Mouse (Mus musculus) heart, adult 2 months (tissue): ENCODE data around the gene Ppa2. TPM values are rescaled to one million over a fixed set of nuclear protein-coding genes. Genes with fewer than 3 reads are reported as not detected.

Experiments
- DNase-seq, 2 experiments: peaks; one replicate each; pipeline ENCODE4 v3.0.0; 2021
- H3K27ac ChIP-seq: fragments of 200-600 bp; 2 replicates; pipeline ENCODE4 v1.8.1; 2022
- H3K27me3 ChIP-seq: fragments of 200-500 bp; 2 replicates; pipeline ENCODE4 v1.6.1; 2012; ENCODE audit warnings: mild to moderate bottlenecking, low read length, inconsistent platforms, mixed read lengths; ENCODE audit not compliant: control insufficient read depth, insufficient read depth
- H3K36me3 ChIP-seq: fragments of 200-500 bp; 2 replicates; pipeline ENCODE4 v1.6.1; 2012; ENCODE audit warnings: low read length, inconsistent platforms; ENCODE audit not compliant: control insufficient read depth, insufficient read depth
- H3K4me1 ChIP-seq: fragments of 200-500 bp; 2 replicates; pipeline ENCODE4 v1.6.1; 2011; ENCODE audit warnings: low read length; ENCODE audit not compliant: control insufficient read depth, insufficient read depth
- H3K4me3 ChIP-seq: fragments of 200-600 bp; 2 replicates; pipeline ENCODE4 v1.8.1; 2022
- H3K79me2 ChIP-seq: fragments of 200-500 bp; replicated peaks from 2 replicates; pipeline ENCODE4 v1.6.1; 2012; ENCODE audit warnings: mild to moderate bottlenecking, inconsistent platforms, low read length, moderate library complexity, mixed read lengths; ENCODE audit not compliant: control insufficient read depth, insufficient read depth
- H3K9ac ChIP-seq: fragments of 200-500 bp; 2 replicates; pipeline ENCODE4 v1.6.1; 2012; ENCODE audit warnings: low read depth, mild to moderate bottlenecking, control low read depth, inconsistent platforms, low read length, mixed read lengths
- CTCF ChIP-seq: fragments of 200-600 bp; IDR thresholded peaks from 2 replicates; pipeline ENCODE4 v1.8.1; 2022; ENCODE audit warnings: antibody characterized with exemption, mild to moderate bottlenecking, moderate library complexity
- EP300 ChIP-seq: fragments of 200-500 bp; IDR thresholded peaks from 2 replicates; pipeline ENCODE4 v1.6.1; 2011; ENCODE audit warnings: low read depth, low read length, control low read depth; ENCODE audit not compliant: insufficient read depth
- POLR2A ChIP-seq: fragments of 200-500 bp; IDR thresholded peaks from 2 replicates; pipeline ENCODE4 v1.6.1; 2011; ENCODE audit warnings: mild to moderate bottlenecking, low read depth, low read length, control low read depth; ENCODE audit not compliant: insufficient read depth
- WGBS: fragments of 180-500 bp; shearing (Covaris S2); methylation state at CpG from one replicate; pipeline ENCODE4 v1.1.7; 2018; 5-methylcytosine and 5-hydroxymethylcytosine counted together
- intact Hi-C: fragments of 180-260 bp; cut with DNase I; formaldehyde crosslinking; loops from one replicate; pipeline ENCODE4 v1.15.1; 2025
- polyA plus RNA-seq: library from polyadenylated mRNA; depleted of rRNA; stranded (reverse); fragments of >200 nt; gene quantifications from 2 replicates; pipeline ENCODE4 v1.2.3, GENCODE M21; 2012
- total RNA-seq, 2 experiments: library from RNA; stranded (reverse); gene quantifications; 2 replicates each; pipeline ENCODE4 v1.2.3; 2021

The Ppa2 gene
- total and polyA plus RNA-seq, 3 experiments = 78.5 to 144 (median 126) TPM

DNA sequence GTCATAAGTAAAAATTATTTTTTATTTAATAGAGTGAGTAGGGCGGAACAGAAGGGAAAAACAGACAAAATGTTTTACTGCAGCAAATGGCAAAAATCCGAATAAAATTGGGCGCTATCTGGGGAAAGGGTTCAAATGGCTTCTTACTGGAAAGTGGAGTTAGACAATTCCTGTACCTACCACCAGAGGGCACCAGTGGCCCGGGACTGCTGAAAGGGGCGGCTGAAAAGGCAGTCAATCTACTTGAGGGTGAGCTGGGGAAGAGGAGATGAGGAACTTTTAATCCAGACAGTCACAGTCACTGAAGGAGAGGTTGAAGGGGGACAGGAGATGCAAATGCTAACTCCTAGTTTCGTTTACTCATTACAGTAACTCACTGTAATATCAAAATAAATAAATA is 4.6 kb downstream of the Ppa2 start:
- Histone ChIP-seq H3K79me2 (peaks cover 2% of the 10 kb centered on the region; the same call in 1 of the 2 replicates), H3K4me1 (0 out of 2 replicates have a peak, but pooled peaks cover 1% of the 10 kb centered on the region), H3K27ac (no peak overlapping the region), H3K4me3 (no peak overlapping the region), H3K9ac (no peak overlapping the region), H3K36me3 (no peaks in the 10 kb centered on the region), H3K27me3 (no peaks in the 10 kb centered on the region)
- intact Hi-C loops = loop anchor here (5.0 to 10.0 kb wide), 3 partner anchors 228 to 1900 kb away; partner anchors contain the start of gene Cenpe
- peak; percentile 61 to 74 for DNase-seq
- TF ChIP-seq POLR2A (no peak), EP300 (0 out of 2 replicates have a peak, but pooled peaks have one; percentile 42), CTCF (peak; percentile 97)
- 30% methylated on average over 6 of the region's 6 CpGs for WGBS

DNA sequence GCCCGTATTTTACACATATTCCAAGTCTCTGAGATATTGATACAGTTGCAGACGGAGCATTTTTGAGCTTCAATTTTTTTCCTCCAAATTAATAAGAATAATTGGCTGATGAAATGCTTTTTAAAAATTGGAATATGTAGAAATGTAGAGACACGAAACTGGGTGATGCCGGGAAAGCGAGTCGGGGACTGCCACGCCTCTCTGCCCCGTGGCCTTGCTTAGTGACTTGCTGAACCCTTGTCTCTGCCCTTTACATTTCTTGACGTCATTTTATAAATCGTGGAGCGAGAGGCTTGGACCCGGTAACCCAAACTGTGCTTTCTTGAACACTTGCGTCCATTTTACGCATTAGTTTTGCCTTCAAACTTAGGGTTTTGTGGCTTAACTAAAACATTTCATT is 5.1 kb downstream of the Ppa2 start:
- Histone ChIP-seq H3K36me3 (no peaks in the 10 kb centered on the region), H3K27me3 (no peaks in the 10 kb centered on the region), H3K9ac (no peak overlapping the region), H3K4me1 (no peaks in the 10 kb centered on the region), H3K4me3 (no peak overlapping the region), H3K79me2 (peaks cover 2% of the 10 kb centered on the region; the same call in 1 of the 2 replicates), H3K27ac (no peak overlapping the region)
- no peak for DNase-seq
- WGBS = 95% methylated on average over 14 of the region's 14 CpGs
- TF ChIP-seq CTCF (no peak), EP300 (no peak), POLR2A (no peak)
- intact Hi-C loops = loop anchor here (10.0 kb wide), 2 partner anchors 1310 to 1900 kb away; partner anchors contain the start of gene Cenpe

DNA sequence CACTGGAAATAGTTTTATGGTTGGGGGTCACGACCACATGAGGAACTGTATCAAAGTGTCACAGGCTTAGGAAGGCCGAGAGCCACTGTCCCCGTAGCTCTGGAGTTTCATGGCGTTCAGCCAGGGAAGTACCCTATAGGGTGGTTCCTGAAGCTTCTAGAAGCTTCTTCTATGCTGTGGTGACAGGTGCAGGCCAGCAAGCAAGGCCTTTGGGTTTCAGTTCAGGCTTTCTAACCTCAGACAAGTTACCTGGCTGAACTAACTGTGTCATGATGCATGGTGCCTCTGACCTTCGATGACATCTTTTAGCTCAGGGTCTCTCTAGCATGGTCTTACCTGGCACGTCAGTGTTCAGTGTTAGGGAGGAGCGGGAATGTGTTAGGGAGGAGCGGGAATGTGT is 5.7 kb downstream of the Ppa2 start:
- intact Hi-C loops = loop anchor here (10.0 kb wide), 2 partner anchors 1309 to 1899 kb away; partner anchors contain the start of gene Cenpe

GRCm38 (mm10) chr3:133317845-133318244 is 7.9 kb downstream of the Ppa2 start:
- no peak overlapping the region for H3K9ac ChIP-seq
- H3K4me3 ChIP-seq = no peak overlapping the region
- H3K27me3 ChIP-seq = no peaks in the 10 kb centered on the region; the same call in 1 of the 2 replicates
- 86% methylated on average over 4 of the region's 4 CpGs for WGBS
- intact Hi-C loops = loop anchor here (10.0 kb wide), 2 partner anchors 1307 to 1897 kb away; partner anchors contain the start of gene Cenpe
- H3K79me2 ChIP-seq = peaks cover 3% of the 10 kb centered on the region
- no peak for DNase-seq
- H3K27ac ChIP-seq = no peak overlapping the region
- no peaks in the 10 kb centered on the region for H3K36me3 ChIP-seq
- no peaks in the 10 kb centered on the region for H3K4me1 ChIP-seq
- TF ChIP-seq EP300 = no peak
- no peak for TF ChIP-seq POLR2A
- TF ChIP-seq CTCF = no peak

More for the DNA sequence above, 5.7 kb downstream of the Ppa2 start:
- Histone ChIP-seq H3K9ac (no peak overlapping the region), H3K79me2 (peaks cover 2% of the 10 kb centered on the region; the same call in 1 of the 2 replicates), H3K36me3 (no peaks in the 10 kb centered on the region), H3K4me1 (no peaks in the 10 kb centered on the region), H3K27me3 (no peaks in the 10 kb centered on the region), H3K27ac (no peak overlapping the region), H3K4me3 (no peak overlapping the region)
- WGBS = 89% methylated on average over 8 of the region's 8 CpGs
- TF ChIP-seq EP300 (no peak), POLR2A (no peak), CTCF (no peak)
- no peak for DNase-seq

- no peak overlapping the region for H3K27ac ChIP-seq
- DNase-seq = no peak
- no peak for TF ChIP-seq EP300
- no peak for TF ChIP-seq POLR2A
- no peak for TF ChIP-seq CTCF
- 83% methylated on average over 15 of the region's 15 CpGs for WGBS
- no peaks in the 10 kb centered on the region; the same call in 1 of the 2 replicates for H3K27me3 ChIP-seq
- no peak overlapping the region for H3K4me3 ChIP-seq
- no peak overlapping the region for H3K9ac ChIP-seq
- peaks cover 3% of the 10 kb centered on the region for H3K79me2 ChIP-seq
- H3K36me3 ChIP-seq = no peaks in the 10 kb centered on the region
- no peaks in the 10 kb centered on the region for H3K4me1 ChIP-seq
- intact Hi-C loops = loop anchor here (10.0 kb wide), 2 partner anchors 1306 to 1896 kb away; partner anchors contain the start of gene Cenpe
Measured at GRCm38 (mm10) chr3:133318596-133318995, 8.7 kb downstream of the Ppa2 start.

GRCm38 (mm10) chr3:133319795-133320194 is 9.9 kb downstream of the Ppa2 start:
- H3K4me3 ChIP-seq = no peak overlapping the region
- H3K36me3 ChIP-seq = no peaks in the 10 kb centered on the region
- H3K9ac ChIP-seq = no peak overlapping the region
- H3K27ac ChIP-seq = no peak overlapping the region
- peaks cover 3% of the 10 kb centered on the region for H3K79me2 ChIP-seq
- intact Hi-C loops = loop anchor here (10.0 kb wide), 2 partner anchors 1305 to 1895 kb away; partner anchors contain the start of gene Cenpe
- 89% methylated on average over 7 of the region's 7 CpGs for WGBS
- H3K4me1 ChIP-seq = no peaks in the 10 kb centered on the region
- DNase-seq = no peak
- no peaks in the 10 kb centered on the region; the same call in 1 of the 2 replicates for H3K27me3 ChIP-seq
- TF ChIP-seq EP300 = no peak
- TF ChIP-seq POLR2A = no peak
- TF ChIP-seq CTCF = no peak
